Mouse (Mus musculus): ENCODE measurements at regions not wholly inside any gene's neighbourhood (a gene's known extent, or its start where the extent isn't known, plus 50 kb on each side); places are given as distances from the start of the nearest gene placed in this dataset.

- peak; percentile 13 to 23 for DNase-seq (ENCODE audit: low spot score in 2 of 2)
Observed at GRCm38 (mm10) chr6:52428489-52429203, 115.3 kb downstream of the Evx1 start.

GRCm38 (mm10) chr6:52429204-52429552 lies 115.9 kb downstream of the Evx1 start:
- DNase-seq (ENCODE audit: low spot score in 2 of 2): no peak

- DNase-seq (ENCODE audit: low spot score in 2 of 2): no peak
Observed at GRCm38 (mm10) chr6:52433234-52433633, 119.9 kb downstream of the Evx1 start.

- no peak for DNase-seq (ENCODE audit: low spot score in 2 of 2)
Observed at GRCm38 (mm10) chr6:52434771-52435170, 121.5 kb downstream of the Evx1 start.

- DNase-seq (ENCODE audit: low spot score in 2 of 2): no peak
Observed at GRCm38 (mm10) chr6:52435358-52435757, 122.1 kb downstream of the Evx1 start.

- no peak for DNase-seq (ENCODE audit: low spot score in 2 of 2)
Observed at GRCm38 (mm10) chr6:52438366-52438765, 125.1 kb downstream of the Evx1 start.

- no peak for DNase-seq (ENCODE audit: low spot score in 2 of 2)
Observed at GRCm38 (mm10) chr6:52439204-52439603, 125.9 kb downstream of the Evx1 start.

GRCm38 (mm10) chr6:52440160-52440559 lies 126.9 kb downstream of the Evx1 start:
- DNase-seq (ENCODE audit: low spot score in 2 of 2): no peak

GRCm38 (mm10) chr6:52443112-52443984 lies 130.1 kb downstream of the Evx1 start:
- no peak for DNase-seq (ENCODE audit: low spot score in 2 of 2)

GRCm38 (mm10) chr6:52458828-52459227 lies 145.5 kb downstream of the Evx1 start:
- no peak for DNase-seq (ENCODE audit: low spot score in 2 of 2)

- no peak for DNase-seq (ENCODE audit: low spot score in 2 of 2)
Observed at GRCm38 (mm10) chr6:52461186-52461585, 147.9 kb downstream of the Evx1 start.

- DNase-seq (ENCODE audit: low spot score in 2 of 2): peak; percentile 39 to 44
Observed at GRCm38 (mm10) chr6:52463369-52463768, 150.1 kb downstream of the Evx1 start.

- no peak for DNase-seq (ENCODE audit: low spot score in 2 of 2)
Observed at GRCm38 (mm10) chr6:52464571-52464970, 151.3 kb downstream of the Evx1 start.

- DNase-seq (ENCODE audit: low spot score in 2 of 2): no peak
Observed at GRCm38 (mm10) chr6:52465834-52466525, 152.7 kb downstream of the Evx1 start.

GRCm38 (mm10) chr6:52470831-52471230 lies 157.5 kb downstream of the Evx1 start:
- no peak for DNase-seq (ENCODE audit: low spot score in 2 of 2)

- DNase-seq (ENCODE audit: low spot score in 2 of 2): no peak
Observed at GRCm38 (mm10) chr6:52471384-52471957, 158.2 kb downstream of the Evx1 start.

- DNase-seq (ENCODE audit: low spot score in 2 of 2): no peak
Observed at GRCm38 (mm10) chr6:52472008-52472407, 158.7 kb downstream of the Evx1 start.

- no peak for DNase-seq (ENCODE audit: low spot score in 2 of 2)
Observed at GRCm38 (mm10) chr6:52473042-52473589, 159.8 kb downstream of the Evx1 start.

- DNase-seq (ENCODE audit: low spot score in 2 of 2): no peak
Observed at GRCm38 (mm10) chr6:52473924-52474323, 160.6 kb downstream of the Evx1 start.

- no peak for DNase-seq (ENCODE audit: low spot score in 2 of 2)
Observed at GRCm38 (mm10) chr6:52475676-52476075, 162.4 kb downstream of the Evx1 start.

GRCm38 (mm10) chr6:52476907-52477306 lies 163.3 kb downstream of the Hibadh start:
- no peak for DNase-seq (ENCODE audit: low spot score in 2 of 2)

GRCm38 (mm10) chr6:52477380-52477779 lies 162.8 kb downstream of the Hibadh start:
- DNase-seq (ENCODE audit: low spot score in 2 of 2): no peak

All from frontal cortex, postnatal 10 days (tissue).